Mouse (Mus musculus) forebrain, embryonic 11.5 days (tissue): ENCODE measurements at regions not wholly inside any gene's neighbourhood (a gene's known extent, or its start where the extent isn't known, plus 50 kb on each side); places are given as distances from the start of the nearest gene placed in this dataset.

ENCODE experiments used
- ATAC-seq: fragments of 200-750 bp; cut with Nextera tagmentation; replicated peaks from 2 replicates; pipeline ENCODE4 v1.8.0; 2017; ENCODE audit warnings: moderate TSS enrichment; ENCODE audit not compliant: low FRiP score
- DNase-seq: peaks from one replicate; pipeline ENCODE4 v3.0.0-alpha.2; 2017; ENCODE audit warnings: low spot score
- H3K27ac ChIP-seq: fragments of 300-500 bp; sonication (generic); 2 replicates; pipeline ENCODE4 v1.5.1; 2014; ENCODE audit warnings: low read depth, low read length
- H3K27me3 ChIP-seq: fragments of 300-500 bp; sonication (generic); 2 replicates; pipeline ENCODE4 v1.6.1; 2014; ENCODE audit warnings: mild to moderate bottlenecking, low read length, mixed read lengths; ENCODE audit not compliant: control insufficient read depth, insufficient read depth
- H3K36me3 ChIP-seq: fragments of 300-500 bp; sonication (generic); 2 replicates; pipeline ENCODE4 v1.6.1; 2014; ENCODE audit warnings: mild to moderate bottlenecking, low read length, moderate library complexity, mixed read lengths; ENCODE audit not compliant: control insufficient read depth, insufficient read depth
- H3K4me1 ChIP-seq: fragments of 300-500 bp; sonication (generic); replicated peaks from 2 replicates; pipeline ENCODE4 v1.6.1; 2014; ENCODE audit warnings: low read length, mixed read lengths; ENCODE audit not compliant: control insufficient read depth, insufficient read depth
- H3K4me2 ChIP-seq: fragments of 300-500 bp; sonication (generic); 2 replicates; pipeline ENCODE4 v1.6.1; 2014; ENCODE audit warnings: low read depth, mild to moderate bottlenecking, low read length, moderate library complexity, mixed read lengths; ENCODE audit not compliant: severe bottlenecking
- H3K4me3 ChIP-seq: fragments of 300-500 bp; sonication (generic); 2 replicates; pipeline ENCODE4 v1.5.1; 2014; ENCODE audit warnings: low read depth, low read length
- H3K9ac ChIP-seq: fragments of 300-500 bp; sonication (generic); 2 replicates; pipeline ENCODE4 v1.6.1; 2014; ENCODE audit warnings: low read length
- H3K9me3 ChIP-seq: fragments of 300-500 bp; sonication (generic); 2 replicates; pipeline ENCODE4 v1.6.1; 2016; ENCODE audit warnings: low read length, mixed read lengths; ENCODE audit not compliant: control insufficient read depth
- WGBS: fragments of 180-500 bp; shearing (Covaris S2); extraction: QIAGEN DNeasy Blood & Tissue Kit; methylation state at CpG from one replicate; pipeline ENCODE4 v1.1.7; 2014; 5-methylcytosine and 5-hydroxymethylcytosine counted together

GRCm38 (mm10) chr2:101440231-101440630 is 184.3 kb upstream of the Rag2 start:
- H3K9ac ChIP-seq: no peak overlapping the region
- 76% methylated on average over 5 of the region's 5 CpGs for WGBS
- H3K27me3 ChIP-seq: no peaks in the 10 kb centered on the region
- no peak overlapping the region for H3K4me3 ChIP-seq
- H3K27ac ChIP-seq: no peak overlapping the region
- ATAC-seq (no peak), DNase-seq (no peak)
- H3K9me3 ChIP-seq: no peaks in the 10 kb centered on the region
- H3K36me3 ChIP-seq: no peaks in the 10 kb centered on the region
- no peaks in the 10 kb centered on the region for H3K4me1 ChIP-seq
- H3K4me2 ChIP-seq: no peak overlapping the region

- no peaks in the 10 kb centered on the region for H3K4me1 ChIP-seq
- 93% methylated on average over 5 of the region's 5 CpGs for WGBS
- no peaks in the 10 kb centered on the region for H3K9me3 ChIP-seq
- no peak for ATAC-seq
- DNase-seq: no peak
- H3K4me3 ChIP-seq: no peak overlapping the region
- H3K4me2 ChIP-seq: no peak overlapping the region
- no peak overlapping the region for H3K27ac ChIP-seq
- H3K36me3 ChIP-seq: no peaks in the 10 kb centered on the region
- H3K9ac ChIP-seq: no peak overlapping the region
- no peaks in the 10 kb centered on the region for H3K27me3 ChIP-seq
Measured at GRCm38 (mm10) chr2:101441081-101441630, 183.4 kb upstream of the Rag2 start.

- DNase-seq: no peak
Measured at GRCm38 (mm10) chr2:101455591-101455990, 168.9 kb upstream of the Rag2 start.

GRCm38 (mm10) chr2:101458959-101459358 is 165.6 kb upstream of the Rag2 start:
- Histone ChIP-seq H3K36me3 (no peaks in the 10 kb centered on the region), H3K4me3 (no peak overlapping the region), H3K27me3 (no peaks in the 10 kb centered on the region), H3K9me3 (no peaks in the 10 kb centered on the region), H3K27ac (no peak overlapping the region), H3K4me2 (no peak overlapping the region), H3K9ac (no peak overlapping the region), H3K4me1 (no peaks in the 10 kb centered on the region)
- WGBS: 45% methylated on average over 1 of the region's 1 CpGs
- ATAC-seq: peak; percentile 16
- DNase-seq: no peak

More at GRCm38 (mm10) chr2:101455591-101455990, 168.9 kb upstream of the Rag2 start:
- H3K27ac ChIP-seq: no peak overlapping the region
- H3K36me3 ChIP-seq: no peaks in the 10 kb centered on the region
- H3K9me3 ChIP-seq: no peaks in the 10 kb centered on the region
- WGBS: 80% methylated on average over 5 of the region's 5 CpGs
- H3K4me2 ChIP-seq: no peak overlapping the region
- ATAC-seq: no peak
- no peak overlapping the region for H3K4me3 ChIP-seq
- no peaks in the 10 kb centered on the region for H3K4me1 ChIP-seq
- H3K27me3 ChIP-seq: no peaks in the 10 kb centered on the region
- H3K9ac ChIP-seq: no peak overlapping the region

- ATAC-seq (no peak), DNase-seq (no peak)
- Histone ChIP-seq H3K4me3 (no peak overlapping the region), H3K9me3 (no peaks in the 10 kb centered on the region), H3K4me2 (no peak overlapping the region), H3K27me3 (no peaks in the 10 kb centered on the region), H3K9ac (no peak overlapping the region), H3K27ac (no peak overlapping the region), H3K4me1 (no peaks in the 10 kb centered on the region), H3K36me3 (no peaks in the 10 kb centered on the region)
- 97% methylated on average over 1 of the region's 1 CpGs for WGBS
Measured at GRCm38 (mm10) chr2:101462450-101462849, 162.1 kb upstream of the Rag2 start.

- WGBS: 84% methylated on average over 9 of the region's 9 CpGs
- Histone ChIP-seq H3K36me3 (no peaks in the 10 kb centered on the region), H3K4me1 (no peaks in the 10 kb centered on the region), H3K27me3 (no peaks in the 10 kb centered on the region), H3K4me3 (no peak overlapping the region), H3K4me2 (no peak overlapping the region), H3K9ac (no peak overlapping the region), H3K27ac (no peak overlapping the region), H3K9me3 (no peaks in the 10 kb centered on the region)
- ATAC-seq: no peak
- no peak for DNase-seq
Measured at GRCm38 (mm10) chr2:101464291-101465140, 160.0 kb upstream of the Rag2 start.

GRCm38 (mm10) chr2:101470569-101471100 is 153.9 kb upstream of the Rag2 start:
- no peak overlapping the region for H3K4me2 ChIP-seq
- 93% methylated on average over 6 of the region's 6 CpGs for WGBS
- no peak overlapping the region for H3K4me3 ChIP-seq
- H3K36me3 ChIP-seq: no peaks in the 10 kb centered on the region
- ATAC-seq: no peak
- no peak overlapping the region for H3K9ac ChIP-seq
- no peaks in the 10 kb centered on the region for H3K4me1 ChIP-seq
- H3K27ac ChIP-seq: no peak overlapping the region
- DNase-seq: no peak
- no peaks in the 10 kb centered on the region for H3K9me3 ChIP-seq
- no peaks in the 10 kb centered on the region for H3K27me3 ChIP-seq

GRCm38 (mm10) chr2:101472449-101473115 is 151.9 kb upstream of the Rag2 start:
- Histone ChIP-seq H3K9ac (no peak overlapping the region), H3K4me1 (no peaks in the 10 kb centered on the region), H3K27me3 (no peaks in the 10 kb centered on the region), H3K4me3 (no peak overlapping the region), H3K27ac (no peak overlapping the region), H3K9me3 (no peaks in the 10 kb centered on the region), H3K36me3 (no peaks in the 10 kb centered on the region), H3K4me2 (no peak overlapping the region)
- 32% methylated on average over 8 of the region's 8 CpGs for WGBS
- DNase-seq: peak; percentile 91
- ATAC-seq: peak; percentile 91
